Mouse (Mus musculus): Measurements from ENCODE around the gene Myt1l. TPM values are rescaled to one million over a fixed set of nuclear protein-coding genes. Genes with fewer than 3 reads are reported as not detected.

Gene Myt1l
- polyA plus RNA-seq, 1 experiment from 2014 or later, result 218 TPM

DNA sequence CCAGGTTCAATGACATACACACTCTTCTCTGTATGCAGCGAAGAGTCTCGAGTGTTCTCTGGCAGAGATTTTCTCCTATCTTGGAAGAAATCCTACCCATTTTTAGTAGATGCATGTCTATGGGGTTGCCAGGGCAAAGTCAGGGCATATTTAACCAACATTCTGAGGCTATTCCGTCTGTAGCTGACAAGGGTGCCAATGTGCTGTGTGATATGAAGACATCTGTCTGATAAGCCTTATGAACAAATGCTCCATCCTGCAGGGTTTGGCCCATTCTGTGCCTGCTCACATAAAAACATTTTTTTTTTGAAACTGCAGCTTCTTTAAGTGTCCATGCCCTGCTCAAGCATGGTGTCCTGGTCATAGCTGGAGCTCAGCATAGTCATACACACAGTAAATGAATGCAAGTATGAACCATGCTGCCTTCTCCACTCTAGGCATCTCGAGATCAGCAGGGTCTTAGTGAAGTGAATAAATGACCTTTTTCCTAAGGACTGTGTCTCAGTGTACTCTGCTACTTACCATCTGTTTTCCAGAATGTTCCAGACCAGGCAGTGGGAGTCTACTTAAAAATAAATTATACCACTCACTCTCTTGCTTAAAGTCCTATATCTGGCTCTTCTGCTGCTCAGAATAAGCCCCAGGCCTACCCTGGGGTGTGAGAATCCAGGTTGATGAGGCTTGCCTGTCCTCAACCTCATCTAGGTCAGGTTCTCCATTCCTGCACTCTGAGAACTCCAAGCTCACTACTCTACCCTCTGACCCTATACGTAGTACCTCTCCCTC, 227.1 kb downstream of the Myt1l start:
- Histone ChIP-seq H3K9ac (no peak overlapping the region), H3K4me2 (no peak overlapping the region), H3K4me1 (replicated peaks) (no peaks in the 10 kb centered on the region), H3K9me3 (no peaks in the 10 kb centered on the region), H3K27ac (no peak overlapping the region), H3K27me3 (no peaks in the 10 kb centered on the region), H3K36me3 (no peaks in the 10 kb centered on the region), H3K4me3 (no peak overlapping the region)
- ATAC-seq (ENCODE audit: low FRiP score), result no peak
- 87% methylated on average over 5 of the region's 5 CpGs for WGBS

GRCm38 (mm10) chr12:29755872-29756265, 227.7 kb downstream of the Myt1l start:
- no peaks in the 10 kb centered on the region for H3K27me3 ChIP-seq
- H3K27ac ChIP-seq, result no peak overlapping the region
- no peaks in the 10 kb centered on the region for H3K36me3 ChIP-seq
- no peaks in the 10 kb centered on the region for H3K9me3 ChIP-seq
- ATAC-seq (ENCODE audit: low FRiP score), result no peak
- no peak overlapping the region for H3K4me3 ChIP-seq
- no peak overlapping the region for H3K9ac ChIP-seq
- 85% methylated on average over 3 of the region's 3 CpGs for WGBS
- H3K4me2 ChIP-seq, result no peak overlapping the region
- H3K4me1 ChIP-seq (replicated peaks), result no peaks in the 10 kb centered on the region

- no peak for ATAC-seq (ENCODE audit: low FRiP score)
- no peak overlapping the region for H3K4me3 ChIP-seq
- 87% methylated on average over 4 of the region's 4 CpGs for WGBS
- no peaks in the 10 kb centered on the region for H3K4me1 ChIP-seq (replicated peaks)
- H3K4me2 ChIP-seq, result no peak overlapping the region
- H3K36me3 ChIP-seq, result 0 out of 2 replicates have a peak, but pooled peaks cover 2% of the 10 kb centered on the region
- no peak overlapping the region for H3K9ac ChIP-seq
- H3K27me3 ChIP-seq, result no peaks in the 10 kb centered on the region
- H3K9me3 ChIP-seq, result no peaks in the 10 kb centered on the region
- H3K27ac ChIP-seq, result no peak overlapping the region
Observed at GRCm38 (mm10) chr12:29760611-29761010, 232.4 kb downstream of the Myt1l start.

DNA sequence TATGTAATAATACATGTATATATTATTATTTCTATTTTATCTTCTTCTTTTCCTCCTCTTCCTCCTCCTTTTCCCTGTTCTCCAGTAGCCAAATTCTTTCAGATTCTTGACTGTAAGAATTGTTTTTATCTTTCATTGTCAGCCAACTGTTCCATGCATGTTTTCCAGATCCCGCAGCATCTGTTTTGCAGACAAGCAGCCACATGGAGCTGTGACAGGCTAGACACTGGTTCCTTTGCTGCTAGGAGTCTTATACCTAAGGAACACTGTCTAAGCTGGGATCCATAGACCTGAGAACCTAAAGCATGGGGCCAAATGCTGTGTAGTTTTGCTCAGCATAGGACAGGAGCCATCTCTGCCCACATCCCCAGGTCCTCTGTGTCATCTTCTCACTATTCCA, 238.0 kb downstream of the Myt1l start:
- ATAC-seq (ENCODE audit: low FRiP score), result no peak
- H3K4me2 ChIP-seq, result no peak overlapping the region
- WGBS, result 97% methylated on average over 1 of the region's 1 CpGs
- peaks cover 20% of the 10 kb centered on the region for H3K4me1 ChIP-seq (replicated peaks)
- H3K9me3 ChIP-seq, result no peaks in the 10 kb centered on the region
- no peak overlapping the region for H3K9ac ChIP-seq
- H3K27ac ChIP-seq, result no peak overlapping the region
- H3K36me3 ChIP-seq, result 0 out of 2 replicates have a peak, but pooled peaks cover 2% of the 10 kb centered on the region
- no peak overlapping the region for H3K4me3 ChIP-seq
- no peaks in the 10 kb centered on the region for H3K27me3 ChIP-seq

GRCm38 (mm10) chr12:29771791-29772190, 243.6 kb downstream of the Myt1l start:
- Histone ChIP-seq H3K4me2 (no peak overlapping the region), H3K27me3 (no peaks in the 10 kb centered on the region), H3K9ac (no peak overlapping the region), H3K9me3 (no peaks in the 10 kb centered on the region), H3K27ac (peak overlapping the region; percentile 35; the same call in 1 of the 2 replicates), H3K36me3 (peaks cover 14% of the 10 kb centered on the region), H3K4me3 (no peak overlapping the region), H3K4me1 (replicated peaks) (peaks cover 30% of the 10 kb centered on the region)
- no peak for ATAC-seq (ENCODE audit: low FRiP score)
- WGBS, result 72% methylated on average over 3 of the region's 3 CpGs

DNA sequence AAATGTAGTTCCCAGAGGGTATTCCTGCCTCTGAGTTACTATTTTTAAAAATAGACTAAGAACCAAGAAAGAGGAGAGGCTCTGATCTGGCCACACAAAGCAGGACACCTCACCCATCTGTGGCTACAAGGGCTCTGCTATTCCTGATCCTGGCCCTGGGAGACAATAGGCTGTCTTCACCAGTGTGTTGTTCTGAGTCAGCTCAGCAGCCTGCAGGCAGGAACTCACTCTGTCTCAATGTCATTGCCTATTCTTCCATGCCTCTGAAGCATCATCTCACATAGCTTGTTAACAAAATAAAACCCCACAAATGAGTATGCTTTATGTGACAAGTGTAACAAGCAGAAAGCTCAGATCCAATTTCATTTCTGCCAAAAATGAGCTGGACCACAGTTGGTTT, 244.2 kb downstream of the Myt1l start:
- H3K36me3 ChIP-seq, result peaks cover 15% of the 10 kb centered on the region
- H3K27ac ChIP-seq, result peak overlapping the region; percentile 19; the same call in 1 of the 2 replicates
- no peaks in the 10 kb centered on the region for H3K27me3 ChIP-seq
- no peak overlapping the region for H3K9ac ChIP-seq
- H3K4me2 ChIP-seq, result no peak overlapping the region
- H3K4me1 ChIP-seq (replicated peaks), result peaks cover 30% of the 10 kb centered on the region
- H3K4me3 ChIP-seq, result no peak overlapping the region
- H3K9me3 ChIP-seq, result no peaks in the 10 kb centered on the region
- no peak for ATAC-seq (ENCODE audit: low FRiP score)

DNA sequence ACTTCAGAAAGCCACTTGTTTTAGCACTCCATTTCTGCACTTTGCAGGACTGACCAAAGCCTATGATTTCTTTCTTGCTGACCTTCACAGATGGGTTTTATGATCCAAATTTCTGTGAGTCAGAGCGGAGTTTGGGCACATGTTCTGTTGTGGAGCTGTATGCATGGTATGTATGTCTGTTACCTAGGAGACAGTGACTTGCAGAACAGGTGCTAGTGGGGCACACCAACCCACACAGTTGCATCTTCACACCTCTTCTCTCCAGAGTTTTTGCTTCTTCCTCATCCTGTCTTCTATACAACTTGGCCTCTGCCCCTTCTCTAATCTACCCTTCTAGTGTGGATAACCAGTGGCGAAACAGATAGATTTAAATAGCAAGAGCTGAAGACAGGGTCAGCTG, 250.7 kb downstream of the Myt1l start:
- no peaks in the 10 kb centered on the region for H3K4me1 ChIP-seq (replicated peaks)
- H3K4me2 ChIP-seq, result no peak overlapping the region
- ATAC-seq (ENCODE audit: low FRiP score), result no peak
- no peaks in the 10 kb centered on the region for H3K27me3 ChIP-seq
- peaks cover 18% of the 10 kb centered on the region for H3K36me3 ChIP-seq
- H3K4me3 ChIP-seq, result no peak overlapping the region
- no peaks in the 10 kb centered on the region for H3K9me3 ChIP-seq
- H3K9ac ChIP-seq, result no peak overlapping the region
- WGBS, result 97% methylated on average over 2 of the region's 2 CpGs
- H3K27ac ChIP-seq, result no peak overlapping the region

DNA sequence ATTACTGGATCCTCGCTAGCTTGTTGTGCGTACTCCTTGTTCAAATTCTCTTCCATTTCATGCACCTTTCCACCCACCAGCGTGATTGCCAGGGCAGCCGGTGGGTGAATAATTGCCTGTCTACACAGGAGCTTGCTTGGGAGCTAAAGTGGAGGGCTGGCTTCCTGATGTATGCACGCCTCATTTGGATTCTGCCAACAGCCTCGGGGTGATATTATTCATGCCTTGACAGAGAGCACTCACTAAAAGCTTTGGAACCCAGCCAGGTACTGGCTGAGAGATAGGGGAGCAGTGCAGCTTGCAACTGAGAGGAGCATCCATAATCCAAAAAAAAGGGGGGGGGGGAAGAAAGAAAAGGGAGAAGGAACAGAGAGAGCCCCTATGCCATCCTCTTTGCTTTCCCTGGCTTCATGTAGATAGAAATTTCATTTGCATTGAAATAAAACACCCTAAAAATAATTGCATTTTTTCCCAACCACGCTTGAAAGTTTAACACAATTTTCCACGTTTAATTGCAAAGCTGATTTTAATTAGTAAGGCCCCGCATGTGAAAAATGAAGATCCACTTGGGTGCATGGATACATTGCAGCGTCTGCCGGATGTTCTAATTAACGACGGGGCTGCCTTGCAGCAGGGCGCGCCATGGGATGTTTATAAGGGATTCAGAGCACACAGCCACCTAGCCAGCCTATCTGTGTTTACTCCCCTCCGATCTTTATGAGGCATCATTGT, 261.3 kb downstream of the Myt1l start:
- peaks cover 4% of the 10 kb centered on the region for H3K36me3 ChIP-seq
- H3K27ac ChIP-seq, result peak overlapping the region; percentile 94
- WGBS, result 18% methylated on average over 16 of the region's 16 CpGs
- ATAC-seq (ENCODE audit: low FRiP score), result peak; percentile 91
- H3K27me3 ChIP-seq, result no peaks in the 10 kb centered on the region
- peak overlapping the region; percentile 32 for H3K4me2 ChIP-seq
- peaks cover 49% of the 10 kb centered on the region for H3K4me1 ChIP-seq (replicated peaks)
- H3K4me3 ChIP-seq, result no peak overlapping the region
- peak overlapping the region; percentile 53; the same call in 1 of the 2 replicates for H3K9ac ChIP-seq
- H3K9me3 ChIP-seq, result no peaks in the 10 kb centered on the region

- Histone ChIP-seq H3K9ac (peak overlapping the region; percentile 53; the same call in 1 of the 2 replicates), H3K9me3 (no peaks in the 10 kb centered on the region), H3K36me3 (no peaks in the 10 kb centered on the region), H3K4me1 (replicated peaks) (peaks cover 51% of the 10 kb centered on the region), H3K4me2 (peak overlapping the region; percentile 32), H3K4me3 (no peak overlapping the region), H3K27me3 (no peaks in the 10 kb centered on the region), H3K27ac (peak overlapping the region; percentile 94)
- 19% methylated on average over 4 of the region's 4 CpGs for WGBS
- ATAC-seq (ENCODE audit: low FRiP score), result peak; percentile 49; the same call in 1 of the 2 replicates
Observed at GRCm38 (mm10) chr12:29790051-29790386, 261.8 kb downstream of the Myt1l start.

- Histone ChIP-seq H3K9me3 (no peaks in the 10 kb centered on the region), H3K36me3 (no peaks in the 10 kb centered on the region)
Observed at GRCm38 (mm10) chr12:29792998-29793397, 264.8 kb downstream of the Myt1l start.

GRCm38 (mm10) chr12:29795107-29795673, 267.0 kb downstream of the Myt1l start:
- Histone ChIP-seq H3K4me3 (no peak overlapping the region), H3K27me3 (no peaks in the 10 kb centered on the region), H3K4me1 (replicated peaks) (peaks cover 38% of the 10 kb centered on the region), H3K36me3 (0 out of 2 replicates have a peak, but pooled peaks cover 6% of the 10 kb centered on the region), H3K4me2 (no peak overlapping the region), H3K9ac (no peak overlapping the region), H3K9me3 (no peaks in the 10 kb centered on the region), H3K27ac (peak overlapping the region; percentile 60; the same call in 1 of the 2 replicates)
- WGBS, result 42% methylated on average over 5 of the region's 5 CpGs
- ATAC-seq (ENCODE audit: low FRiP score), result no peak

More at GRCm38 (mm10) chr12:29792998-29793397, 264.8 kb downstream of the Myt1l start:
- Histone ChIP-seq H3K4me3 (no peak overlapping the region), H3K27ac (peak overlapping the region; percentile 56), H3K4me1 (replicated peaks) (peaks cover 53% of the 10 kb centered on the region), H3K9ac (no peak overlapping the region), H3K4me2 (no peak overlapping the region), H3K27me3 (no peaks in the 10 kb centered on the region)
- no peak for ATAC-seq (ENCODE audit: low FRiP score)
- WGBS, result 66% methylated on average over 5 of the region's 5 CpGs

DNA sequence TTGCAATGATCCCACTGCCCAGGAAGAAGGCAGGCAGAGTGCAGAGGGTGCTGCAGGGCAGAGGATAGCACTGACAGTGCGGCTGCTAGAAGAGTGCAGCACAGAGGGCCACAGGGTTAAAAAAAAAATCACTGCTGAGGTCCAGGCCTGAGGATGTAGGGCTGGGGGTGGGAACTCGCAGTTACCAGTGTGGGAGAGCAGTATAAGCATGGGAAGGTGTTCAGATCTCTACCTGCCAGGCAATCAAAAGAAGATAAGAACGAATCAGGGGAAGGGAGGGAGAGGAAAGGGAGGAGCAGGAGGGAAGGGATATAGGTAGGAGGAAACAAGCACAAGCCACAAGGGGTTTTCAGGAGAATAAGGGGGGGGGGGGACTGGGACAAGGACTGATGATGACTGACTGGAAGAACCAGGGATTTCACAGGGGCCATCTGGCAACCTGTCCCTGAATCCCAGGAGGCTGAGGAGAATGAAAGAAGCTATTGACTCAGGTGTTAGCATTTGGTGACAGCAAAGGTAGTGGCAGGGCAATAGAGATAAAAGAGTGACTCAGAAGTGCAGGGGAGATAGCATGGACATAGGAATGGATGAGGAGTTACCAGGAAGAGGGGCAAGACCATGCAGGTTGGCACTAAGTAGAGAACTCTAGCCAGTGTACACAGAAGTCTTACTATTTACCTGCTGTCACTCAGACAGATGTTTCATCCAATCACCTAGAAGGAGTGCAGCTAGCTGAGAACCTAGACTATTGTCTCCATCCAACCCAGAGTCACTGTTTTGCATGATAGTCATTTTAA, 270.6 kb downstream of the Myt1l start:
- H3K9me3 ChIP-seq, result no peaks in the 10 kb centered on the region
- H3K36me3 ChIP-seq, result 0 out of 2 replicates have a peak, but pooled peaks cover 14% of the 10 kb centered on the region
- H3K9ac ChIP-seq, result 0 out of 2 replicates have a peak overlapping the region, but pooled peaks have one; percentile 24
- H3K27me3 ChIP-seq, result no peaks in the 10 kb centered on the region
- no peak overlapping the region for H3K27ac ChIP-seq
- no peak for ATAC-seq (ENCODE audit: low FRiP score)
- no peak overlapping the region for H3K4me2 ChIP-seq
- no peak overlapping the region for H3K4me3 ChIP-seq
- H3K4me1 ChIP-seq (replicated peaks), result peaks cover 15% of the 10 kb centered on the region
- 67% methylated on average over 3 of the region's 3 CpGs for WGBS

Data from hindbrain, embryonic 13.5 days (tissue).